Mouse (Mus musculus): ENCODE measurements around the gene Pask.
A peak's percentile ranks its signal among the peaks of the same experiment; 100 is the strongest.
"Not testable (repeated sequence)": the region's sequence is repeated elsewhere in the genome, so short reads cannot be mapped to it uniquely, and the experiment has no call there.

Gene Pask

DNA sequence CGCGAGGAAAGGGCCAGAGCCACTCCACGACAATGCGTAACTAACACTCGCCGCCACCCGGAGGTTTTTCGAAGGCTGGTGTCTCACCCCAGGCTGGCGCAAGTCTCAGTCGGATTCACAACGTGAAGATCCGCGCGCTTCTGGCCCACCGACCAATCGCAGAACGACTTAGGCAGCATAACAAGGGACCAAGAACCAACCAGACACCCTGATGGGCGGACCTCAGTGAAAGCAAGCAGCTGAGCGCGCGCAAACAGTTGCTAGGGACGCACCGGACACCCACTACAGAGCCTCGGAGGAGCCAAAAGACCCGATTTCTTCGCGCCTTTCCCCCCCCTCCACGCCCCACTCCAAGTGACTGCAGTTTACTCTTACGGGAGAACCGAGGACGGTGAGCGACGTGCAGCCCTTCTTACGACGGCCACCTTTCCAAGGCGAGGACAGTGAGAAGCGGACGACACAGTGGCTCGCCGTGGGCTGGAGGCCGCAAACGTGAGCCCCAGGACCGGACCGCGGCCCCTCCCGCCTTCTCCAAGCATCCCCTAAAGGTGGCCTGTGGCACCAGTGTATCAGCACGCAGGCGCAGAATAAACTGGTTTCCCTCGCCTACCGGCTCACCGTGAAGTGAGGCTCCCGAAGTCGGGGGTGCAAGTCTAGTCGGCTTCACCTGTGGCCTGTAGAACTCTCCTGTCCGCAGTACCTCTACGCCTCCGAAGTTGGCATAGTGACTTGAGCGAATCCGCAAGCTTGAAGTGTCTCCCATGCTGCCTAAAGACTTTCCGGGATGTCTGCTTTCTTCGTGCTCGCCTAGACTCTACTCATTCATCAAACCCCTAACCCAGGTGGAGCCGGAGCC lies at the start of gene Pask, which contains the start of gene Ppp1r7:
Pask (minus strand) TSS at position 835 of the 856 bp plus-strand sequence.
Ppp1r7 (plus strand) TSS at position 207 of the 856 bp plus-strand sequence.
- peak; percentile 97 for DNase-seq

DNA sequence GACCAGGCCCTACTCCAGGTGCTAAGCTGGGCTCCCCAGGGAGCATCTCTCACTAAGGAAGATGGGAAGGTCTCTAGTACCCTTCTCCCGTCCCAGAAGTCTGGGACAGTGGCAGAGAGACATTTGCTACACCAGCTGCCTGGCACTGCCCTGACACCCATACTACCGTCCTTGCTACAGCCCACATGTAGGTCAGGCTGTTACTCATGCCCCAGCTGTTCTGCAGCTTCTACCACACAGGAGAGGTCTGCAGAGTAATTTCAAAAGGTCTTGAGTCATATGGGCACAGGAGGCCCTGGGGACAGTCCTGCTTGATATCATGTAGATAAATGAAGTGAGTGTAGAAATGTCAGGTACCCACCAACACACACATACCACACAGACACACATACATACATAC lies 45.6 kb upstream of the Pask start:
- no peak for DNase-seq

DNA sequence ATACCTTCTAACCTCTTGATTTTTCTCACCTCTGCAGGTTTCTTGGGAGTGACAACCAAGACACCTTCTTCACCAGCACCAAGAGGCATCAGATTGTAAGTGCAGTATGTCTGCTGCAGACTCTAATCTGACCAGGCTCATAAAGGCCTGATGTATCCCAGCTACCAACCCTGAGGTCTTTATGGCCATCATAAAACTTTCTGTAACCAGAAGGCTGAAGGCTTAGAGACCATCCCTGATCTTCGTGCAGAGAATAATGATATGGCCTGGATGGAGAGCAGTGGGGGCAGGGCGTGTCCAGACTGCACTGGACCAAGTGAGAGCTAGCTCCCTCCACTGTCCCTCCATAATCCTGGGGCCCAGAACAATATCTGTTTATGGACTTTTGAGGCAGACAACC lies 43.9 kb upstream of the Pask start:
- no peak for DNase-seq

DNA sequence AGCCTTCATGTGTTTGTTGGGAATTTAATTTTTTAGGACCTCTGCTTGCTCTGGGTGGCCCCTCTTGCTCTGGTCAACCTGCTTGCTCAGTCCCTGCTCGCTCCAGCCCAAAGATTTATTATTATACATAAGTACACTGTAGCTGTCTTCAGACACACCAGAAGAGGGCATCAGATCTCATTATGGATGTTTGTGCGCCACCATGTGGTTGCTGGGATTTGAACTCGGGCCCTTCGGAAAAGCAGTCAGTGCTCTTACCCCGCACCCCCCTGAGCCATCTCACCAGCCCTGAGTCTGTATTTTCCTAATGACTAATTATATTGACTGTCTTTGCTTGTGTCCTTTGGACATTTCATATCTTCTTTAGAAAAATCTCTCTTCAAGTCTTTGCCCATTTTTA lies 35.8 kb upstream of the Pask start:
- DNase-seq, result no peak

DNA sequence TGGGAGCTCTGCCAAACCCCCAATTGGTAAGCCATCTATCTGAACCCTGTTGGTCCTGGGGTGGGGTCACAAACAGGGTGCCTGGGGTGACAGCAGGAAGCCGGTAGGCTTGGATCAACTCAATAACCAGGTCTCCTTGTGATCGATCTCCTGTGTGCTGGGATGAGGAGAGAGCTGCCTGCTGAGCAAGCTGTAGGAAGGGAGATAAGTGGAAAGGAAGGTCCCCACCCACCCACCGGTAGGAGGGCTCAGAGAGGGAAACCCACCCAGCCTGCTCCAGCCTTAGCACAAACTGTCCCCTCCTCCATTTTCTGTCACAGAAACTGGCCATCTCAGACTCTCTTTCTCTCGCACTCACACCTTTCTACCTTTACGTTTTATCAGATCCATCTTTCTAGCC lies 34.0 kb upstream of the Pask start:
- DNase-seq, result no peak

DNA sequence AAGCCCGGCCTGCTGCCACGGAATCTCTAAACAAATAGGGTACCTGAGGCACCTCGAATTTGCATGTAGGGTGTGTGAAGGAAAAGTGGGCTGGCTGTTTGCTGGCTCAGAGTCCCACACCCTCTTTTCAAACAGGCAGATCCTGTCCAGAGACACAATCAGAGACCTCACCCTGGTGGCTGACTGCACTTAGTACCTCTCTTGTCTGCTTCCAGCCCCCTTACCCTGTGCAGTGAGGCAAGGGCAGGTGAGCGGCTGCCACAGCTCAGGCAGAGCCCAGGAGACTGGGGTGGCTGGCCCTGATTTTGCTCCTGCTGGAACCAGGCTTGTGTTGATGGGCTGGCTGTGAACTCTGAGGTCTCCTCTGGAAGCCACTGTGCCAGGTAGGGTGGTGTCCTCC lies 30.4 kb upstream of the Pask start, which contains the start of gene Ano7:
Ano7 (plus strand) TSS at position 266 of the 400 bp plus-strand sequence.
- no peak for DNase-seq

DNA sequence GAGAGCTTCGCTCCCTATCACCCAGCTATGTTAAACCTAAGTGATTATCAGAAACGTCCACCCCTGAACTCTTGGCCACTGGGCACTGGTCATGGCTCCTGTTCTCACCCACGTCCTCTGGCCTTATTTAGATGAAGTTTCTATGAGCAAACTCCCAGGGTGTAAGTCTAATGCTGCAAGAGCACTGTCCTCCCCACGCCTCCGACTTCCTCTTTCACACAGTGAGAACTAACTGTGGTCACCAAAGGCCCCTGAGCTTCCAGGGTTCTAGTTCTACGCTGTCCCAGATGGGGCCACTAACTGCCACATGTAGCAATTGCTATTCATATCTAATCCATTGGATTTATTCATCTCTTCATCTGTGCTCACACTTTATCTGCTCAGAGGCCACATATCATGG lies 22.4 kb upstream of the Pask start:
- no peak for DNase-seq

DNA sequence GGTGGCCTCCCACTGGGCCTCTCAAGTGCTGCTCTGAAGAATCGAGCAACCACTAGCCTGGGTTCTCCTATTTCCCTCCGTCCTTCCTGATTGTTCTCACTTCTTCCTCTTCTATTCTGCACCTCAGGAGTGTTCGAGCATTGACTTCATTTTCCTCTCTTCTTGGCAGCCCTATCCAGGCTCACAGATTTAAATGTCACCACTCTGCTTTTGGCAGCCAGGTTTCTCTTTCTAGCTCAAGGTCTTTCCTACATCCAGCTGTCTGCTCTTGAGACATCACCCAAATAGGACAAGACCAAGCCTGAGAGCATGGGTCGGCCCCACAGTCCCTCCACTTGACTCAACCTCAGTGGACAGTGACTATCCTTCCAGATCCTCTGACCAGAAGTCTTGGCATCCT lies 19.4 kb upstream of the Pask start:
- no peak for DNase-seq

DNA sequence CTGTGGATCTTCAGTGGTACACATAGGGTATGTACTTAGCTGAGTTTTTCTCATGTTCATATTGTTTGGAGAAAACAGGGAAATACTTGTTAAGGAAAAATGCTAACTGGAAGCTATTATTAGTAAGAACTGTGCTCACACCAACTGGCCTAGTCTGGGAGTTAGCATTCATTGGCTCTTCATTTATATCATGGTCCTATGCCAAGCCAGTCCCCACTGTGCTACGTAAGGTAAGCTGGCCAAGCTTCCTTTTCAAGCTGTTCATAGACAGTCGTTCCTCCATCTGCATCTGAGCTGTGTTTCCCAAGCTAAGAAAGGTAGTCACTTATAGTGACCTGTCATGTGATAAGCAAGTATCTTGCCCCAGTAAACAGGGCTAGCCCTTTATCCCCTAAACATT lies 9.4 kb upstream of the Pask start:
- no peak for DNase-seq

DNA sequence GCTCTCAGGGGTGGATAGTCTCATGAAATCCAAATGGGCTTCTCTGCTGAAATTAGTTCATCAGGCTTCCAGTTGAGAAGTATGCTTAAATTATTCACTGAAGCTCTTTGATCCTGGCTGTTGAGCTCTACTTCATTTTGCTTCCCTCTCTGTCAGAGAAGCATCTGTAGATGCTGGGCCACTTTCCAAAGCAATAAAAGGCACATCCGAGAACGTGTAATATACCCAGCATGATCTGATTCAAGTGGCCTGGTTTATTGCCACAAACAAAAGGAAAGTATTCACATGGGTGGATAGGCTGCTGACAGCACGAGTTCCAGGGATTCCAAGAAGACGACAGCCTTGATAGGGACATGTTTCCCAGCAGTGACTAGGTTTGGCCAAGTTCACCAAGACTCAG lies 6.4 kb upstream of the Pask start:
- DNase-seq, result no peak

DNA sequence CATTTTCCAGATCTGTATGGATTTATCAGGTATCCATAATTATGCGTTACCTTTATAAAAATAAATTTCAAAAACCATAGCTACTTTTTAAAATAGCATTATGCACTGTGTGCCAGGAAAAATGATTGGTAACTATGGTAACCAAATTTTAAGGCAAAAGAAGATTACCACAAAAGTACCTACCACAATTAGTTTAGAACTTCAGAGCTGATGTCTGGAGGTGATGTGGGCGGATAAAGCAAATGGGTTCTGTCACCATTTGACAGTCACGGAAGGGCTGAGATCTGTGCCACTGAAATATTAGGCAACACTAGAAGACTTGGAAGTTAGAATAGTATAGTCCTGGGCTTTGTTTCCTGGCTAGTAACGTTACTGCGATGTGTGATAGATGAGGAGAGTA lies 3.9 kb upstream of the Pask start:
- DNase-seq, result no peak

DNA sequence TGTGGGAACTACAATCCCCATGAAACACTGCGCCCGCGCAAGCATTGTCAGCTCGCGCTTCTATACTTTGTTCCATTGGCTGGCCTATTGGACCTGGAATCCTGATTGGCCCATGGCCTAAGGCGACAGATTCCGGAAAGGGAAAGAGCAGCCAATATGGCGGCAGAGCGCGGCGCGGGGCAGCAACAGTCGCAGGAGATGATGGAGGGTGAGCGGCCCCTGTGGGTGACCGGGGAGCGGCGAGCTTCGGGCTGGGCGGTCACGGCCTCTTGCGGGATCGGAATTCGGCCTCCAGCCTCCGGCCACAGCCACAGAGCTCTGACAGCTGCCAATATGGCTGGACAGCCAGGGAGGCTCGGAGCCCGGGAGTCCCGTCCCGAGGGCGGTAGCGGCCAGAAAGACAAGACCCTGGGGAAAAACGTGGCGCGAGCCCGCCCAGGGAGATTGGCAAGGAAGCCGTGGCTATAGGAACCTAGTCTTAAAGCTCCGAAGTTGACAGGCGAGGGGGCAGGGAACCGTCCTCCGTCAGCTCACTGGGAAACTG lies 294 bp upstream of the Pask start:
- DNase-seq, result peak; percentile 97

DNA sequence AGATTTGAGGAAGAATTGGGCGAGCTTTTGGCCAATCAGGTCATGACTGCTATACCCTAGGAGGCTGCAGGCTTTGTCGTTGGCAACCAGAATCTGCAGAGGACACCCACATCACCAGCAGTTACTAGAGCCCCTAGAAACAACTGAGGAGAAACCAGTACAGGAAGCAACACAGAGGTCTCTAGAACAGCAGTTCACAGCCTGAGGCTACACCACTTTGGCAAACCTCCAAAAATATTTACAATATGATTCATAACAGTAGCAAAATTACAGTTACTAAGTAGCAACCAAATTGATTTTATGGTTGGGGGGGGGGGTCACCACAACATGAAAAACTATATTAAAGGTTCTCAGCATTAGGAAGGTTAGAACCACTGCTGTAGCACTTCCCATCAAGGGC lies 8.7 kb downstream of the Pask start:
- DNase-seq, result no peak

DNA sequence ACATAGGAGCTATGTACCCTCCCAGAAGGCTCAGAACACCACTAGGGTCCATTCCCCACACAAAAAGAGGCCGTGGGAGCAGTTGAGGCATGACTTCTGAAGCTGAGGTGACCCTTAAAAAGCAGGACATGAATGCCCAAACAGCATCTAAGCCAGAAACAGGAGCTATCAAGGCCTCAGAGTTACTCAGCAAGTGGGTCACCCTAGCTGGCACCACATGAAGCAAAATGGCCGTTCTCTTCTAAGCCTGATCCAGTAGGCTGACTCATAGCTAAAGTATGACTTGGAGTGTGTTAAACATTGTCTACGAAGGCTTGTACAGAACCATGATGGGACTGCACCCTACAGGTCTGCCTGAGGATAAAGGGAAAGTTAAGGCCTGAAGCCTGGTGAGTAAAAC lies 16.8 kb downstream of the Pask start:
- DNase-seq, result no peak

DNA sequence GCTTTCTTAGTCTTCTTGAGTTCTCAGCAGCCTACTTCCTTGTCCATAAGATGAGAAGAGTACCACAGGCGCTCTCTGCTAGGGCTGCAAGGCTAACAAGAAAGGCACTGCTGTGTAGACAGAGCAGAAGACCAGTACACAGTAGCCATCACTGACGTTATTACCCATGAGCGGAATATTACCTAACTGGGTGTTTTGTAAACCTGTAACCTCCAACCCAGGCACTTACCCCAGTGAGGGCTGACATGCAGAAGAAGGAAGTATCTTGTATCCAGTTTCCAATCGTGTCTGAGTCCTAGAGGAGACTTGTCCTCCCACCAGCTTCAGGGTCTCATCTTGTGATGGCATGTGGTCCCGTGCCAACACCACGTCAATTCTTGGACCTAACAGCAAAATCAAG lies 19.3 kb downstream of the Pask start:
- DNase-seq, result no peak

DNA sequence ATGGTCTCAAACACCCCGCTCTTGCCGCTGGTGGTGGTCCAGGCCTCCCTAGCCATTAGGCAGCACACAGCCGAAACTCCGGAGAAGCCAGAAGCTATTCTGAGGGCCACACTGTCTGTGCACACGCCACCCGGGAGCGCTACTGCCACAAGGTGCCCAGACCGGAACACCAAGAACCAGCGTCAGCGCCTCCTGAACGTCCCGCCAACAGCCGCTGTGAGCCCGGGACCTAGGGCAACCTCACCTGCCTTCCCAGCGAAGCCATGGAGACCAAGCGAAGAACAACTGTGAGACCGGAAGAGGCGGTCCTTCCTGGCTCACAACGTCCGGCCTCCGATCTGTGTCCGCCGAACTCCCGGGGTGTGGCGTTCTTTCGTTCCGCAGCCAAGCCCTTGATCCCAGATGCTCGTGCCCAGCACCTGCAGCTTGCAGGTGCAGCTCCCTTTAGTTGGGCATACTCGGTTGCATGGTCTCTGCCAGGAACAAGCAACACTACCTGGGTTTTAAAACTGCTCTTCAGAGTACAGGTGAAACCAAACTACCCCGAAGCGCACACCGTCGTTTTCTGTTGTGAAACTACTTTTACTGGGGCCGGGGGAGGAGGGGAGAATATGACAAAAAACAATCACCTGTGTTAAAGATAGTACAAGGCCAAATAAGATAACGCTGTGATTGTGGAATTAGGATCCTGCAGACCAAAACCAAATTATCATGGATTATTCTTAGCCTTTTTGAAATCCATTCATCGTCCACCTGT lies 37.5 kb downstream of the Pask start, which contains the start of gene Mterf4:
Mterf4 (minus strand) TSS at position 335 of the 757 bp plus-strand sequence.
- DNase-seq, result peak; percentile 81

DNA sequence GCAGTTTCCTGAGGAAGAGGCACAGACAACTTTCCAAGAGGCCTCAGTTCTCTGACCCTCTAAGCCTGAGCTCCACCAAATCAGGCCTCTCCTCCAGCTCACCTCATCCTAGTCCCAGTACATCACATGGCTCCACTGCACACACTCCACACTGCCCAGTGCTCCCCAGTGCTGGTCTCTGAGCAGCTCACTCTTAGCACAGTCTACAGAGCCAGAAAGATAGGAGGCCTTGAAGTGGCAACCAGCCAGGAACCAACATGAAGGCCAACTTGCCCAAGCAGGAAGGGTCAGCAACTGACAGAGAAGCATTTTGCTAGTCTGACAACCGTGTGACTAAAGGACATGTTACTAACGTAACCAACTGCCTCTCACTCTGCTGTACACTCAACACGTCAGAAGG lies 42.7 kb downstream of the Pask start:
- DNase-seq, result no peak

DNA sequence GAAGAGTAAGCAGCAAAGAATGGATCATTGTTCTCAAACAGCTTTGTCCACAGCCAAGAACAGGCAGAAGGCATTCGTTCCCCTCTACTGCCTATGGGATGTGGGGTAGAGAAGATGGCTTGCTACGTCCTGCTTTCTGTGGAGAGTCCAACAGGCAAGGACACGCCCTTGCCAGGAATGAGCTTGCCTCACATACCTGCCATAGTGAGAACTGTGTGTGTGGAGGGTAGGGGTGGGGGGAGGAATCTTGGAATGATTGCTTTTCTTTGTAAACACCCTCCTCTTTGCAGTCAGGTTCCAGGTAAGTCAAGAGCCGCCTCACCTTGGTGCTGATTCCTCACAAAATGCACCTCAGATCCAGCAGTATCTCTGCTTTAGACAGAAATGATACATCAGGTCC lies 43.5 kb downstream of the Pask start:
- DNase-seq, result no peak

DNA sequence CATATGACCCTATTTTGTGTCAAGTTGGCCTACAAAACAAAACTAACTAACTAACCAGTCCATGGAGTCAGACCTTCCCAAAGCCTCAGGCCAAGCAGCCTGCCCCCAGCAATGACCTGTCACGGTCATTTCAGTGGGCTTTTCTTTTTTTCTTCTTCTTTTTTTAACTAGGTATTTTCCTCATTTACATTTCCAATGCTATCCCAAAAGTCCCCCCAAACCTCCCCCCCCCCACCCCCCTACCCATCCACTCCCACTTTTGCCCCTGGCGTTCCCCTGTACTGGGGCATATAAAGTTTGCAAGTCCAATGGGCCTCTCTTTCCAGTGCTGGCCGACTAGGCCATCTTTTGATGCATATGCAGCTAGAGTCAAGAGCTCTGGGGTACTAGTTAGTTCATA lies 48.8 kb downstream of the Pask start:
- DNase-seq, result not testable (repeated sequence)

DNA sequence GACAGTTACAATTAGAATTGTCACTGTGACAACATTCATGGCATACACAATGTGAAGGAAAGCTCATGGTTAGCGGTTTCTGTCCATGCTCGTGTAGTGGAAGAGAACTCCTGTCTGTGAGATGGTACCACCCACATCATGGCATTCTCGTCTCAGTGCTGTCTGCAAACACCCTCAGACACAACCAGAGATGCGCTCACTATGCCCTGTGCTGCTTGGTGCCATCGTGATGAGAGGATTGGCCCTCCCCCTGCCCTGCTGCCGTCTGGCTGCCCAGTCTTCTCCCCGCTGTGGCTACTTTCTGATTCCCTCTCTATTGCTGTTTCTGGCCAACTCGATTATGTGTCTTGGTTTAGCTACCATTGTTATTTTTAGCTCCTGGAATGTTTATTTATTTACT lies 51.3 kb downstream of the Pask start:
- no peak for DNase-seq

DNA sequence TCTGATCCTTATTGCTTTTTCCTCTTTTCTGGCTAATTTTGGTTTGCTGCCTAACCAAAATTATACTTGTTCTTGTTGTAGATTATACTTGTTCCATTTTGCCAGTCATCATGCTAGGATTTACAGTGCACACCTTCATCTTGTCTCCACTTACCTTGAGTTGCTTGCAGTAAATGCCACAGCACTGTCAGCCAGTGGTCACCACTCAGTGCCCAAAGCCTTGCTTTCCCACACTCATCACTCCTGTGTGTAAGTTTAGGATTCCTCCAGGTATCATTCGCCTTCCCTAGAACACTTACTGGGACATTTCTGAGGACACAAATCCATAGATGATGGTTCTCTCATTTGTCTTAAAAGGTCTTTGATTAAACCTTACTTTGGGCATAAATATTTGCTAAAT lies 51.7 kb downstream of the Pask start:
- DNase-seq, result no peak

DNA sequence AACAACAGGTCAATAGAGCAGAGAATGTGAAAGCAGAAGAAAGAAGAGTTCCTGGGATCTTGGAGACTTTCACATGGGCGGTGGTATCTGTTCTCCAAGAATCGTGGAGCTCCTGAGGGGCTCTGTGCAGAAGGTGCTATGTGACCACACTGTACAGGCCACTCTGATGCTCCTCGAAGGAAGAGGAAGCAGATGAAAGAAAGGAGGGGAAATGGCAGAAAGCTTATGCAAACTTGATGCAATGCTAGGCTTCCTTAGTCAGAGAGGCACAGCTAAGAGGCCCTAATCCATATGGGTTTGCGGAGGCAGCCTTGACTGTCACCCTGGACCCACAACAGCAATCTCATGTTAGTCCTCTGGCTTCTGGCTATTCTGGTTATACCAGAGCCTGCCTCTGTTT lies 52.3 kb downstream of the Pask start:
- DNase-seq, result no peak

DNA sequence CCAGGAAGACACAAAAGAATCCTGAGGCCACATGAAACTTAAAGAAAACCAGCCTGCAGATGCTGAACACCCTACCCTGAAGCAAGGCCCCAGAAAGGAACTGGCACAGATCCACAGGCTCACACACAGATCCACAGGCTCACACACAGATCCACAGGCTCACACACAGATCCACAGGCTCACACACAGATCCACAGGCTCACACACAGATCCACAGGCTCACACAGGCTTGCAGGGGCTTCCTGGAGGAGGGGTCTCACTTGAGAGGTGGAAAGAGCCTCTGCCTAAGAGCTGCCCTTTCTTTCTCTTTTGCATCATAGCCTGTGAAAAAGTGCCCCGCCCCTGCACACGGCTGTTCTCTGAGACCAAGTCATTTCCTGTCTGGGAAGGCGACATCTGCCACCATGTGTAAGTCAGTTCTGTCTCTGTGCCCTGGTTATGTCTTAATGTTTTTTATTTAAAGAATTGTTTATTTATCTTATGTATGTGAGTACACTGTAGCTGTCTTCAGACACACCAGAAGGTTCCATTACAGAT lies 53.5 kb downstream of the Pask start:
- DNase-seq, result no peak

DNA sequence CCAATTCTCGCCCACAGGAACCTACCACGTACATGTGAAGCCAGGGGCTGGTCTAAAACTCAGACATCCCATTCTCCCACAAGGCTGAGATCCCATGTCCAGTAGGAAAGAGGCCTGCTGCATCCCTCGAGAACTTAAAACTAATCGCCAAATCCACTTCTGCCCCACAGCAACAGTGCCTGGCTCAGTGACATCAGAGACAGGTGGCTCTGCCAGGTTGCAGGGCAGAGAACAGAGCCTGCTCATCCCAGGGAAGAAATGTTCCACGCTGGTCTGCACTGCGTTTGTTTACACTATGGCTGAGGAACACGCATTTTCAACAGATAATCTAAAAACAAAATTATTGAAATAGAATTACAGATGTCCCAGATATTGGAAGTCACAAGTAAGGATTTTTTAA lies 66.2 kb downstream of the Pask start:
- DNase-seq, result no peak

All from kidney, adult 9 months (tissue).